Comparison of ENCODE assay signal across 11 mouse cellular contexts in the genomic region with DNA sequence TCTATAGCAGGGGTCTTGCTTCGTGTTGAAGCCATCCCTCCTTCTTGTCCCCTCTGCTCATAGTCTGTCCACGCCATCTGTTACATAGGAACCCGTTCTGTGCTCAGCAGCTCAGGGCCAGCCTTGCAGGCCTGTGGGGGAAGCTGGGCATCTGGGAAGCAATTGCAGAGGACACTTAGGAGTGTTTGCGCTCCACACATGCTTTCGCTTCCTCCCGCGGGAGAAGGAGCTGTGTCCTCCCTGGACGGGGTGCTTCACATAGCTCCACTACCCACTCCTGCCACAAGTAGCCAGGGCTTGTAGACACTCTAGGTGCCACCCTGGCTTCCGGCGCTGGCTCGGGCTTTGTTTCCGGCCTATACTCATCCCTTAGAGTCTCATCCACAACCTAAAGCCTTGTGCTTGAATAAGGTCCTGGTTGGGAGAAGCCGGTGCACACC. TPM values are rescaled to one million over a fixed set of nuclear protein-coding genes. Genes with fewer than 3 reads are reported as not detected.
DNase-seq lines count a peak whose midpoint lies in the region; ATAC-seq and TF ChIP-seq lines count a peak whose summit lies in the region.
"Had no signal": no experiment of that assay in that cellular context is flagged by ENCODE, and none has a peak within 500 bp of the region (broad histone marks: within the 10 kb centered on the region; RNA-seq: fewer than 3 reads in every experiment).

No protein-coding gene starts in this region.

- ATAC-seq in forebrain, embryonic 14.5 days: no peak
- no peak for ATAC-seq in forebrain, embryonic 11.5 days (replicated peaks; ENCODE audit: low FRiP score)
- ATAC-seq in kidney, embryonic 15.5 days (replicated peaks; ENCODE audit: low FRiP score): 0 out of 2 replicates have a peak, but pooled peaks have one; percentile 1
- no peak for ATAC-seq in intestine, postnatal 0 days

- peaks cover 36% of the 10 kb centered on the region for H3K36me3 ChIP-seq in forebrain, embryonic 14.5 days (ENCODE audit: control insufficient read depth, insufficient read depth, low read length)
- H3K36me3 ChIP-seq in forebrain, embryonic 11.5 days (ENCODE audit: control insufficient read depth, insufficient read depth, low read length): peaks cover 4% of the 10 kb centered on the region; the same call in 1 of the 2 replicates
- H3K36me3 ChIP-seq in kidney, embryonic 15.5 days: peaks cover 28% of the 10 kb centered on the region
- H3K36me3 ChIP-seq in intestine, postnatal 0 days (ENCODE audit: control insufficient read depth, insufficient read depth): peaks cover 7% of the 10 kb centered on the region; the same call in 1 of the 2 replicates
- H3K36me3 ChIP-seq: hindbrain, embryonic 15.5 days; liver, embryonic 13.5 days had no signal

- no peak for TF ChIP-seq CTCF in intestine, postnatal 0 days (IDR thresholded peaks at IDR 0.05; ENCODE audit: low read depth)

- no peaks in the 10 kb centered on the region for H3K27me3 ChIP-seq in forebrain, embryonic 14.5 days (replicated peaks; ENCODE audit: control insufficient read depth, insufficient read depth, low read length)
- no peaks in the 10 kb centered on the region for H3K27me3 ChIP-seq in forebrain, embryonic 11.5 days (ENCODE audit: control insufficient read depth, insufficient read depth, low read length)
- no peaks in the 10 kb centered on the region for H3K27me3 ChIP-seq in kidney, embryonic 15.5 days
- H3K27me3 ChIP-seq in intestine, postnatal 0 days (replicated peaks; ENCODE audit: control insufficient read depth, insufficient read depth, low read length): no peaks in the 10 kb centered on the region
- H3K27me3 ChIP-seq: hindbrain, embryonic 15.5 days; liver, embryonic 13.5 days had no signal

- no peak overlapping the region for H3K9ac ChIP-seq in forebrain, embryonic 14.5 days (ENCODE audit: low read length)
- H3K9ac ChIP-seq in forebrain, embryonic 11.5 days (ENCODE audit: low read length): no peak overlapping the region
- no peak overlapping the region for H3K9ac ChIP-seq in kidney, embryonic 15.5 days
- H3K9ac ChIP-seq in intestine, postnatal 0 days (ENCODE audit: low read depth, low read length): no peak overlapping the region
- H3K9ac ChIP-seq: hindbrain, embryonic 15.5 days; liver, embryonic 13.5 days had no signal

- no peak for DNase-seq in forebrain, embryonic 14.5 days (ENCODE audit: low spot score)
- DNase-seq in forebrain, embryonic 11.5 days (ENCODE audit: low spot score): no peak
- no peak for DNase-seq in kidney, adult 18-20 months
- DNase-seq in lung, postnatal 36 days: peak; percentile 53
- DNase-seq in thymus, postnatal 4 days: no peak
- no peak for DNase-seq in thymus, postnatal 14 days
- DNase-seq: B cell, adult 2 months; liver, embryonic 13.5 days had no signal

- peak overlapping the region; percentile 33; the same call in 1 of the 2 replicates for H3K27ac ChIP-seq in forebrain, embryonic 14.5 days (ENCODE audit: low read depth, low read length)
- no peak overlapping the region for H3K27ac ChIP-seq in forebrain, embryonic 11.5 days (ENCODE audit: low read depth, low read length)
- H3K27ac ChIP-seq in kidney, embryonic 15.5 days: peak overlapping the region; percentile 68
- H3K27ac ChIP-seq in intestine, postnatal 0 days (ENCODE audit: low read depth, low read length): peak overlapping the region; percentile 42; the same call in 1 of the 2 replicates
- H3K27ac ChIP-seq: liver, embryonic 13.5 days had no signal

- WGBS in forebrain, embryonic 14.5 days: 87% methylated on average over 13 of the region's 13 CpGs
- WGBS in forebrain, embryonic 11.5 days: 91% methylated on average over 13 of the region's 13 CpGs
- WGBS in kidney, embryonic 15.5 days: 82% methylated on average over 13 of the region's 13 CpGs
- WGBS in intestine, postnatal 0 days: 75% methylated on average over 13 of the region's 13 CpGs

- peaks cover 18% of the 10 kb centered on the region for H3K4me1 ChIP-seq in forebrain, embryonic 14.5 days (ENCODE audit: control insufficient read depth, insufficient read depth, low read length)
- 0 out of 2 replicates have a peak, but pooled peaks cover 4% of the 10 kb centered on the region for H3K4me1 ChIP-seq in forebrain, embryonic 11.5 days (replicated peaks; ENCODE audit: control insufficient read depth, insufficient read depth, low read length)
- H3K4me1 ChIP-seq in kidney, embryonic 15.5 days: peaks cover 46% of the 10 kb centered on the region
- peaks cover 20% of the 10 kb centered on the region for H3K4me1 ChIP-seq in intestine, postnatal 0 days (replicated peaks; ENCODE audit: control insufficient read depth, insufficient read depth, low read length)

- H3K9me3 ChIP-seq in forebrain, embryonic 14.5 days (replicated peaks; ENCODE audit: control insufficient read depth, low read length): no peaks in the 10 kb centered on the region
- no peaks in the 10 kb centered on the region for H3K9me3 ChIP-seq in forebrain, embryonic 11.5 days (ENCODE audit: control insufficient read depth, low read length)
- H3K9me3 ChIP-seq in kidney, embryonic 15.5 days (replicated peaks): no peaks in the 10 kb centered on the region
- H3K9me3 ChIP-seq in intestine, postnatal 0 days (ENCODE audit: control insufficient read depth): no peaks in the 10 kb centered on the region
- H3K9me3 ChIP-seq: hindbrain, embryonic 15.5 days; liver, embryonic 13.5 days had no signal

- no peak overlapping the region for H3K4me2 ChIP-seq in forebrain, embryonic 14.5 days (ENCODE audit: low read length)
- H3K4me2 ChIP-seq in forebrain, embryonic 11.5 days (ENCODE audit: low read depth, low read length, severe bottlenecking): no peak overlapping the region
- H3K4me2 ChIP-seq in kidney, embryonic 15.5 days: no peak overlapping the region
- peak overlapping the region; percentile 49; the same call in 1 of the 2 replicates for H3K4me2 ChIP-seq in intestine, postnatal 0 days (replicated peaks; ENCODE audit: low read depth)
- H3K4me2 ChIP-seq: hindbrain, embryonic 15.5 days; liver, embryonic 13.5 days had no signal

- H3K4me3 ChIP-seq in forebrain, embryonic 14.5 days (ENCODE audit: low read depth, low read length): no peak overlapping the region
- no peak overlapping the region for H3K4me3 ChIP-seq in forebrain, embryonic 11.5 days (ENCODE audit: low read depth, low read length)
- no peak overlapping the region for H3K4me3 ChIP-seq in kidney, embryonic 15.5 days (replicated peaks)
- H3K4me3 ChIP-seq in intestine, postnatal 0 days (ENCODE audit: low read depth, low read length): no peak overlapping the region
- H3K4me3 ChIP-seq: hindbrain, embryonic 15.5 days; liver, embryonic 13.5 days had no signal

RNA-seq across cellular contexts. Expression of a gene that starts 18.7 kb away (rescaled TPM):
- 54.2 and 64.7 TPM in 2 replicates for polyA plus RNA-seq in forebrain, embryonic 14.5 days (2014; fragmentation: Nextera tagmentation; extraction: Ambion mirVana)
- 44.0 and 47.0 TPM in 2 replicates for polyA plus RNA-seq in forebrain, embryonic 11.5 days (2014; fragmentation: Nextera tagmentation; extraction: Ambion mirVana)
- 24.1 and 25.3 TPM in 2 replicates for polyA plus RNA-seq in kidney, embryonic 15.5 days (2015; fragmentation: Nextera tagmentation; extraction: Ambion mirVana)
- 4.4 and 4.6 TPM in 2 replicates for polyA plus RNA-seq in intestine, postnatal 0 days (2015; fragmentation: Nextera tagmentation; extraction: Ambion mirVana)

RNA-seq across cellular contexts. Expression of a gene that starts 24.1 kb away (rescaled TPM):
- 25.9 and 27.5 TPM in 2 replicates for polyA plus RNA-seq in forebrain, embryonic 14.5 days (2014; fragmentation: Nextera tagmentation; extraction: Ambion mirVana)
- 106 and 133 TPM in 2 replicates for polyA plus RNA-seq in forebrain, embryonic 11.5 days (2014; fragmentation: Nextera tagmentation; extraction: Ambion mirVana)
- 36.4 and 36.6 TPM in 2 replicates for polyA plus RNA-seq in kidney, embryonic 15.5 days (2015; fragmentation: Nextera tagmentation; extraction: Ambion mirVana)
- 5.4 and 5.8 TPM in 2 replicates for polyA plus RNA-seq in intestine, postnatal 0 days (2015; fragmentation: Nextera tagmentation; extraction: Ambion mirVana)
